Mouse (Mus musculus) embryo, embryonic 9.5 days (tissue): ENCODE measurements around the gene Fam219b.

ENCODE experiments used
- DNase-seq: peaks from one replicate; pipeline ENCODE4 v3.0.0-alpha.2; 2017; ENCODE audit errors: extremely low spot score

Gene Fam219b

DNA sequence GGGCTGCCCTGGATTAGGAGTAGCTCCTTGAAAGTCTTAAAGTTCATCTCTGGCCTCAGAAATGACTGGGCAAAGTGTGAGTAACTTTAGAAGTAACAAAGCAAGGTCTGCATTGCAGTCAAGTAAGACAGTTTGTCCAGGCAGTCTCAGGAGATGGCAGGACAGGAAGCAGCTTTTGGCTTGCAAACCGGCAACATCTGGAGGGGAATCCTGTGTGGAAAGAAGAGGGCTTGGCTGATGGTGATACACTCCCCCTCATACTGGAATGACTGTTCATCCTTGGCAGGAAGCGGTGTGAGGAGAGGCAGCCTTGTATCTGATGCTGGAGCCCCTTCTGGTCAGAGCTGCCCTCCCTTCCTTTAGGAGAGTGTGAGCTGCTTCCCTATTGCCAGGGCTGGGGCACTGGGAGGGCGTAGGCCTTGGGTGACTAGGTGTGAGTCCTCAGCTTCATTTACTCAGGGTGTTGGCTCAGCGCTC is 25.6 kb downstream of the Fam219b start:
- DNase-seq: no peak

DNA sequence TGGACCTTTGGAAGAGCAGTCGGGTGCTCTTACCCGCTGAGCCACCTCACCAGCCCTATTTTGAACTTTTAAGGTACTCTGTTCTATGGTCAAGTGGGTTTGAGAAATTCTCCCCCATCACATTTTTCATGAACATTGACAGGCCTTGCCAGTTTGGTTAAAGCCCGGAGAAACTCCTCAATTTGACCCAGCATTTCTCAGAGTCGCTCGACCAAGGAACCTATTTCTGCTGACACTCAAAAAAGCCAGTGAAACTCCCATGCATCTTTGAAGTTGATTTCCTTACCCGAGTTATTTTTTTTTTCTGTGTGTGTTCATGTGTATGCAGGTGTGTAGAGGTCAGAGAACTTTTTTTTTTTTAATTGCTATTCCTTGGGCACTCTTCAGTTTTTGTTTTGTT is 27.3 kb downstream of the Fam219b start:
- DNase-seq: no peak

DNA sequence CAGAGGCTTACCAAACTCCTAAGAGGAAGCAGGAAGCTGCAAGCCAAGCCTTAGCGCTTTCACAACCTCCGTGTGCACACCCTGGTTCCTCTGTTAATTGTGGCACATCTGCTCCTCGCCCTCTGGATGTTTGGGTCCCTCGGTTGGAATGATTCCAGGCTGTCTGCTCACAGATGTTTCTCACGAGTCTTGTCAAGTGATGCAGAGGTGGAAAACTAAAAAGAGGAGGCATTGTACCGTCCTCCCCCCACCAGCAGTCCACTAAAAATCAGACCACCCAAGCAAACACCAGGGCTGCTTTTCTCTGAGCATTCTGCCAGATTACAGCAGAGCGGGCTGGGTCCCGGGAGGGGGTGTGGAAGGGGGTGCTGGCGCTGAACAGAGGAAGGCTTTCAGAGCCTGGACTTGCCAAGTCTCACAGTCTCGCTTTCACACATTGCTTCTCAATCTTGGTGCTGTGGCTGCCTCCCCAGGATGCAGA is 28.5 kb downstream of the Fam219b start:
- DNase-seq: no peak

DNA sequence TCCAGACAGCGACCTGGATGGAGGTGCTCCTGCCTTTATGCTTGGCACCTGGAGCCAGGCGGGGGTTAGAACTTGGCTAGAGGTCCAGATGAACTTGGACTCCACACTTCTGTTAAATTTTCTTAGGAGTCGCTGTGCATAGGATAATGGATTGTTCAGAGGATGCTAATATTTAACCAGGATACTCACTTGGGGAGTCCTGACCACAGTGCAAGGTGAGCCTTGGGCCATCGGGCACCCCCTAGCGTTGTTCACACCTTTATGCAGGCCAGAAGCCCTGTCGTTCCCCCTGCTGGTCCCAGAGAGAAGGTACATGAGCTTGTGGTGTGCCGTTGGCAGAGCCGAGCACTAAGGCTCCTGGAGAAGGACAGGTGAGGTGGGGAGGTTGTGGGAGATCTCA is 29.5 kb downstream of the Fam219b start:
- no peak for DNase-seq

DNA sequence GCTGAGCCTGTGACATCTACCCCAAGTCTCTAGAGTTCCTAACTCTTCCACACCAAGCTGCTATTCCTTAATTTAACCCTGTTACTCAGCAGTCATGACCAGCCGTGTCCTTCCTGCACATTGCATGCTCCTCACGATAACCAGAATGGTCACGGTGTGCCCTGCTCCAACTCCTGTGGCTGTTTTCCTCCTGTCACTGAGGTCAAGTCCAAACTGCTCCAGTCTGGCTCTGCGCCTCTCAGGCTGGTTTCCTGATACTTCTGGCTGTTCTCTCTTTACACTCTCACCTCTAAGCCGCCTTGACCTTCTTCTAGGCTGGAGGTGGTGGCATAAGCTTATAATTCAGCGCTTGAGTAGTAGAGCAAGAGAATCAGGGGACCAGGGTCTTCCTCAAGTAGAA is 31.2 kb downstream of the Fam219b start:
- no peak for DNase-seq

DNA sequence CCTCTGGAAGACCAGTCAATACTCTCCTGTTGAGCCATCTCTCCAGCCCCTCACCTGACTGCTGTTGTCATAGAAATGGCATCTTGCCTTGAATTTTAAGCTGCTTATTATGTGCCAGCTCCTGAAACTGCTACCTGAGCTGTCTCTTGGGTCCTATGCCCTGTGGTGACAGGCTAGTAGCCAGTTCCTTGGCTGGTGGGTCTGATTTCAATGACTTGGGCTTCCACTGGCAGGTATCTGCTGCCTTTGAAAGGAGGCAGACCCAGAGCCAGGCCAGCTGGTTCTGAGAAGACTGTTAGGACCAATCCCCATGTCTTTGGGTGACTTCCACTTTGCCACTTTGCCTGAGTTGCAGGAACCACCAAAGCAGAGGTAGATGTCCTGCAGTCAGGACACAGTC is 37.1 kb downstream of the Fam219b start:
- no peak for DNase-seq

DNA sequence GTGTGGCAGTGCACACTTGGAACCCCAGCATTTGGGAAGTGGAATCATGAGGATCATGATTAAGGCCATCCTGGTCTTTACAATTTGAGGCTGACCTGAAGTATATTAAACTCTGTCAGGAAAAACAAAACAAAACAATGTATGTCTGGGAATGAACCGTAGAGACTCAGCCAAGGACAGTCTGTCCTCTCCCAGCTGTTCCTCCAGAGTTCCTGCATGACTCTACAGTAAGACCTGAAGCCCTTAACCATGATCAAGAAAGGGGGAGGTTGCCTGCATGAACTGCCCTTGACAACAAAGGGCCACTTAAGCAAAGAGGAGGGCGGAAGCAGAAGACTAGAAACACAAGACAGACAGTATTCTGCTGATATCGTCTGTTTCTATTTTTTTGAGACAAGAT is 38.2 kb downstream of the Fam219b start:
- DNase-seq: no peak

DNA sequence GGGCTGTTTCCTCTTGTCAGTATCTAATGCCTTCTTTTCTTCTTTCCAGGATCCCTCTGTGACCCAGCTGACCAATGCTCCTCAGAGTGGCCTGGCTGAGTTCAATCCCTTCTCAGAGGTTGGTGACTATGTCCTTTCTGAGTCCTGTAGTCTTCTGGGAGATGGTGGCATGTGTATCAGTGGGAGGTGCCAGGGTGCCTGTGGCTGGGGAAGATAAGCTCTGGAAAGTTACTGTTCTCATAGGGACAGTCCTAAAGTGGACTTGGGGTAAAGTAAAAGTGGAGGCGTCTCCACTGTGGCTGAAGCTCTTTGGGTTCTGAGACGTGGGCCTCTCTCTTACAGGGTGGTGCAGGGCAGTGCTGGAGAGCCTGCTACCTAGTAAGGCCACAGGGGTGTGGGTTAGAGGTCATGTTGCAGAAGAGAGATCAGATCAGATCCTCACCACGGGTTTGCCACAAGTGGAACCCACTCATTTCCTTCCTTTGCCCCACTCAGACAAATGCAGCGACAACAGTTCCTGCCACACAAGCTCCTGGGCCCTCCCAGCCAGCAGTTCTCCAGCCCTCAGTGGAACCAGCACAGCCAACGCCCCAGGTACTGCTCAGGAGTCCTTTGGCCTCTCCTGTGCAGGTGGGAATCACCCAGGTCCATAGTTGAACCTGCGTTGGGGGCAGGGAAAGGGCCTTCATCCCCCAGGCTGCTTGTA is 40.0 kb downstream of the Fam219b start:
- no peak for DNase-seq

DNA sequence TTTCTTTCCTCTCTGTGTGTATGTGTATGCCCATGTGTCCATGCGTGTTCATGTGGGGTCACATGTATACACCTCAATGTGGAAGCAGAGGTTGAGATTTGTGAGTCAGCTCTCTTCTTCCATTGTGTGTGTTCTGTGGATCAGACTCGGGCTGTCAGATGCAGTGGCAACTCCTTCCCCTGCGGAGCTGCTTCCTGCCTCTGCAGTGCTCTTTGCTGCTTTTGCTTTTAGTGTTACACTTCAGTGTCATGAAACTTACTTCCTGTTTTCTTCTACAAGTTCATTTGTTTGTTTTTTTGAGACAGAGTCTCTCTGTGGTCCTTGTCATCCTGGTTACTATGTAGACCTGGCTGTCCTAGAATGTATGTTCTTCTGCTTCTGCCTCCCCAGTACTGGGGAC is 47.7 kb downstream of the Fam219b start:
- DNase-seq: no peak

DNA sequence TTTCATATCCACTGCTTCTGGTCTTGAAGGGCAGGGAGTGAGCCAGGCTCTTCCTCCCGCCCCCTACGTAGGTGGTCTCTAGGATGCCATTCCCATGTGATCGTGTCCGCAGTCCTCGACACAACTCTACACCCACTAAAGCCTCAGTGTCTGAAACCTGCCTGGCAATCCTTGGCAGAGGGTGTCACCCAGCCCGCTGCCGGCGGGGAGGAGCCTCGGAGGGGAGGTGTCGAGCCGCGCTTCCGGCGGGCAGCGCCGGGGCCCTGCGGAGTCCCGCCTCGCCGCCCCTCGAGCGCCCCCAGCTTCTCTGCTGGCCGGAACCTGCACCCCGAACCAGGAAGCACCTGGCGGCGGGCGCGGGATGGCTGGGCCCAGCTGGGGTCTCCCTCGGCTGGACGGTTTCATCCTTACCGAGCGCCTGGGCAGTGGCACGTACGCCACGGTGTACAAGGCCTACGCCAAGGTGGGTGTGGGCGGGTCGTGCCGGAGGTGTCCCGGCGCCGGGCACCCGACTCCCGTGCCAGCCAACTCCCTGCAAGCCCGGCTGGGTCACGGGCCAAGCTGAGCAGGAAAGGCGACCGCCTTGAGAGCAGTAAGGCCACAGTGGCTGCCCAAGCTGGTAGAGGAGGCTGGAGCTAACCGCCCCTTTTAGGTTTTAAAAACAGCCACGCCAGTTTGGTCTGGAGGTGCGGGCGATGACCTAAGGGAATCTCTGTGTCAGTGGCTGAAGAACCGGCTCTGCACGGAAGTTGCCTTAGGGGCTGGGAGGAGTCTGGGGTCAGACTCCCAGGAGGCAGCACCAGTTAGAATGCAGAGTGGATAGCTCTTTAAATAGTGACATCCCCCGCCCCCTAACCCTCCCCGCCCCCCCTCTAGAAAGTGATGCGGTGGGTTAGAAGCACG is 52.1 kb downstream of the Fam219b start, which contains the start of gene Ulk3:
Ulk3 (plus strand) TSS at position 229 of the 903 bp plus-strand sequence.
- DNase-seq: peak; percentile 79

DNA sequence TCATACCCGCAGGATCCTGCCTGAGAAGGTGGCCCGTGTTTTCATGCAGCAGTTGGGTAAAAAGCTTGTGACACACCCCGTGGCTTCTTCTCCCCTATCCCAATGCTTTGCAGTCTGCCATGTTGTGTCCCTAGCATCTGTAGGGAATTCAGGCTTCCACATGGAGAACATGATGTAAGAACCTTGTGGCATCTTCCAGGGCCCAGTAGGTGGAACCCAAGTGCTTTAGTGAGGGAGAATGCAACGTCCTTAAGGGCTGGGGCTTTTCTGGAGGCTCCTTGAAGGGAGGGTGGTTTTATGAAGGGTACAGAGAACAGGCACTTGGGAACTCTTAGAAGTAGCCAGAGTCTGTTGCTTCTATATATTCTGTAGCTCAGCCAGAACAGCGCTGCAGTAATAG is 53.4 kb downstream of the Fam219b start:
- no peak for DNase-seq
